Mouse (Mus musculus): Measurements from ENCODE around the gene Gm10181.
"Not testable (repeated sequence)": the region's sequence is repeated elsewhere in the genome, so short reads cannot be mapped to it uniquely, and the experiment has no call there.

The Gm10181 gene

DNA sequence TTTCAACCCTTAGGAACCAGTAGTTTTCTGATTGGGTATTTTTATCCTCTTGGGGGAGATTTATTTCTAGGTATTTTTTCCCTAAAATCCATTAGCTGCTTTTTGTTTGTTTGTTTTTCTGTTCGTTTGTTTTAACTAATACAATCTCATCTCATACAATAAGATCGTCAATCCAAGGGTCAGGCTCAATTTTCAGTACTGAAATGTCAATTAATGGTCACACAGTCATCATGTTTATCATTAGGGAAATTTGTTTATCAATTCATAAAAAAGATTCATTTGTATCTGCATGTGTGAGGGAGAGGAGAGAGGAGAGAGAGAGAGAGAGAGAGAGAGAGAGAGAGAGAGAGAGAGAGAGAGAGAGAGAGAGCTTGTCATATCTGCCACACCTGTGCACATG lies at the start of gene Gm10181:
Gene Gm10181 (plus strand): TSS at position 301 of the 400 bp plus-strand sequence.
- no peak for DNase-seq (ENCODE audit: low spot score in 2 of 2)

DNA sequence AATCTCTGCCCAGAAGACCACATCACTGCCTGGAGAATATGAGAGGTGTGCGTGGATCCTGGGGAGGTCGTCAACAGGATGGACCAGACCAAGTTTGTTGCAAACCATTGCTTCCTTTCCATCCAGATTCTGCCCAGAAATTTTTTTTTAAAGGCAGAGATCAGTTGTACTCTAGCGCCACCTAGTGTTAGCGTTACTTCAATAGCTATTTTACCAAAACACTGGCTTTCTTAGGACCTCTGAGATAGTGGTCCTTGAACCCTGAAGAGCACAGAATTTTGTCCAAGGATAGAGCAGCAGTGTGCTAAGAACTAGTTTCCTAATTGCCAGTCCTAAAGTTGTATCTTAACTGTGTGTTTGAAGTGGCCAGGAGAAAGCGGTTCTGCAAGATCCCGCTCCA lies 47.6 kb upstream of the Gm10181 start:
- no peak for DNase-seq (ENCODE audit: low spot score in 2 of 2)

DNA sequence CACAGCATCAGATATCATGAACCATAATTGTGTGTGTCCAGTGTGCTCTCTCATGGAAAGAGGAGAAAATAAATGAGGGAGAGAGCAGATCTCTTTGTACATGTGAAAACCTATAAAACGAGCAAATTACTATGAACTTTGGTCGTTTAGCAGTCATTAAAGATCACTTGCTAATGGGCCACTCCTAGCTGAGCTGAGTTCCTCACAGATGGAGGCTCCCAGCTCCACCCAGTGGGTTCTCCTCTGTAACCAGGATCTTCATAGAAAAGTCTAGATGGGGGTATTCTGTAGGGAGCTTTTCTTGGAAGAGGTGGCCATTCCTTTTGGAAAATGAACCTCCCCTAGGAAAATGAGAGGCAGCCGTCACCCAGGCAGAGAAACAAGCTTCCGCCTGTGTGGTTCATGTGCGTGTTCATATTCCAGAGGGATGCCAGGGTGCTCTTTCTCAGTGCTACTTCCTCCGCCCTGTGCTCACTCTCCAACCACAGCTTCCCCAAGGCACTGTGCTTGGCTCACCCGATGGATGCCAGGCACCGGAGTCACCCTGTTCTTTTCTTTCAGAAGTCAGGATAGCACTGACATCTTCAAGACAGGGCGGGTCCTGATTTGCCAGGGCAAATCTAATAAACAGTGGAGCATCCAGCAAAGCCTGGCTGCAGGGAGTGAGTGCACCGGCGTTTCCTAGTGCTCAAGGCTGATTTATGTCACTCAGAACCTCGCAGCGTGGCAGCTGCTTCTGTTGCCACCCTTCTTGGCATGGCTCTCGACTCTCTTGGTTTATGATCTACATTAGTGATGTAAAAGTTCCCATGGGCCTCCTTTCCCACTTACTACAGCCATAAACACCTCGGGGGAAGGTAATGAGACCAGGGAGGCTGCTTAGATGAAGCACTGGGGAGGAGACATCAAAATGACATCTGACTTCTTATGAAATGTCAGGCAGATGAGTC lies 46.8 kb upstream of the Gm10181 start:
- DNase-seq (ENCODE audit: low spot score in 2 of 2) = no peak

DNA sequence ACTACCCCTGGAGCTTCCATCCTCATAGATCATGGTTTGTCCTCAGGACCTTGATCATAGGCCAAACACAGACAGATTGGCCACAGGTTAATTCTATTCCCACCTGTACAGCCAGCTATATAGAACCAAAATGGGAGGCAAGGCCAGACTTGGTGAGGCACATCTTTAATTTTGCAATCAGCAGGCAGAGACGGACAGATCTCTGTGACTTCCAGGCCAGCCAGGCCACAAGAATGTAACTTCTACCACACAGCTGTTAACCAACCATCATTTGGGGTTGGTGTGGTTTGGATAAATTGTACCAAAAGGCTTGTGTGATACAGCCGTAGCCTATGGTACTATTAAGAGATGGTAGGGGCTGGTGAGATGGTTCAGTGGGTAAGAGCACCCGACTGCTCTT lies 44.9 kb upstream of the Gm10181 start:
- DNase-seq (ENCODE audit: low spot score in 2 of 2) = no peak

DNA sequence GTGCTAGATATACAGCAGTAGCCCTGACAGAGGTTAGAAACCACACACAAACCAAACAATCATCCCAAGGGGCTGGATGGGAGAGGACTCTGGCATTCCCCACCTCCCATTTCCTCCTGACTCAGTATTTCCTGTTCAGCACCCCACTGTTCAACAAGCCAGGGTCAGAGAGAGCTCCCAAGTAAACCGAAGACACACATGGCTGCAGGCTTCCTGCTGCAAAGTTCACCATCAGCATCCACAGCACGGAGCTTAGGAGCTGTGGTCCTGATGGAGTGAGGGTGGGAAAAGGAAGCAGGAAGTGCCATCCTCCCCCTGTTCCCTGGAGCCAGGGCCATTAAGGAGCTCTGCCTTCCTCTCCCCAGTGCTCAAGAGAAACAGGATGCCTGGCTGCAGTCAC lies 40.9 kb upstream of the Gm10181 start:
- DNase-seq (ENCODE audit: low spot score in 2 of 2) = no peak

DNA sequence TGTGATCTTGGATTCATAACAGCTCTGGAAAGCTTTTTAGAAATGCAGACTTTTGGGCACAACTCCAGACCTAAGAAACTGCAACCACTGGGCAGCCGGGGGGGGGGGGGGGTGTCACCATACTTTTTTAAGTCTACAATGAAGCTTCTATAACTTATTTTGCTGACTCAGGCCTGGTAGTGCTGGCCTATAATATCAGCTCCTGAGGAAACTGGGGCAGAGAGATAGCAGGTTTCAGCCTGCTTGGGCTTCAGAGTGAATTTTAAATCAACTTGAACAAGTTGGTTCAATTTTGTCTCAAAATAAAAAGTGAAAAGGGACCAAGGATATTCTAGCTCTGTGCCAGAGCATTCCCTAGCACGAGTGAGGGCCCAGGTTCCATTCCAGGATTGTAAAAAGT lies 40.3 kb upstream of the Gm10181 start:
- no peak for DNase-seq (ENCODE audit: low spot score in 2 of 2)

DNA sequence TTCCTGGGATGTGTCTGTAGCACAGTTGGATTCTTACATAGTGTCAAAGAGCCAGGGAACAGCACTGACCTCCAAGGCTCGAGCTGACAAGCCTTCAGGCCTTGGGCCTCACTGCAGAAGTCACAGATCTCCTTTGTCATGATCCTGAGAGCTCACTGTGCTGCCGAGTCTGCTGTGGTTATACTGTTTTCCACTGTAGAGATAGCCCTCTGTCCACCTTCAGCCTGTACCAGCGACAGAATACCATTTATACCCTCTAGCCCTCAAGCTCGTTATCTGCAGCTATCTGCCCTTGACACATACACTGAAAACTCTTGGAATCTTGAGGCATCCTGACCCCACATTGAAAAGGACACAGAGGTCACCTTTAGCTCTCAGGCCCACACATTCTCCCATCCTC lies 37.3 kb upstream of the Gm10181 start:
- DNase-seq (ENCODE audit: low spot score in 2 of 2) = no peak

DNA sequence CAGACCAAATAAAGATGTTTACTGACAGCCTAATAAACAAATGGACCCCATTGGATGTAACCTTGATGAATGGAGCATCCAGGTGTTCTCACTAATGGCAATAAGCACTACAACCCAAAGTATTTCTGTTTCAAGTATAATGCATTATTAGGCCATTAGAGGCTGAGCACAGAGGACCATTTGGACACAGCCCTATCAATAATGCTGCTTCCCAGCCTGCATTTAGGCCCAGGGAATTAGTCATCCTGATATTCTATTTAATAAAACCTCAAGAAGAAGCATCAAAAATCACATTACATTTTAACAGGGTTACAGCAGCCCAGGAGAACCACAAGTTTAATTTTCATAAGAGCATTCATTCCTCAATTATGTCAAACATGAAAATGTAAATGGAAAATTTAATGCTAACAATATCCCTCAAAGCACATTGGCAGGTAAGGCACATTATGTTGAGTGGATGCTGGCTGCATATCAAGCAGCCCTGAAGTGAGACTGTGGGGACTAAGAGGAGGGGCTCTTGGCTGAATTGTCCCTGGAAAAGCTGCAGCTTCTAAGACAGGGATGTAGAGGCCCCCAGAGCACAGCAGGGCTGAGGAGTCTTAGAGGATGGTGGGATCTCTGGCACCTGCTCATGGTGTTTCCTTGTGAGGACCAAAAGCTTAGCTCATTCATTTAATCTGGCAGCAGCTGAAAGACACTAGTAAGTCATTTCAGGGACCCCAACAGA lies 33.4 kb upstream of the Gm10181 start:
- DNase-seq (ENCODE audit: low spot score in 2 of 2) = no peak

DNA sequence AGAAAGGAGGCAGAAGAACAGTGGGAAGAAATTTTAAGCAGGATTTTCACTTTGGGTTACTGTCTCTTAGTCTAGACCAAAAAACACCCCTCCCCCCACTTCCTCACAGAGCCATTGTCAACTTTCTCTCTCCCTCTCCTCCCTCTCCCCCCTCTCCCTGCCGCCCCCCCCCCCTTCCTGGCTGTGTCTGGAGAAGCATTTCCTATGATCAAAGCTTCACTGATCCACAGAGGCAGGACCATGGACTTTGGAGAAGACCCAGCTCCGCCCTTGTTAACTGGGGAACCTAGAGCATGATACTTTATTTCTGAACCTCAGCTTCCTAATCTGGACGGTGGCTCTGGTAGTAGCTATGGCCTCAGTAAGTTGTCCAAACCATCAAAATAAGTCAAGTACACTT lies 30.5 kb upstream of the Gm10181 start:
- DNase-seq (ENCODE audit: low spot score in 2 of 2) = no peak

DNA sequence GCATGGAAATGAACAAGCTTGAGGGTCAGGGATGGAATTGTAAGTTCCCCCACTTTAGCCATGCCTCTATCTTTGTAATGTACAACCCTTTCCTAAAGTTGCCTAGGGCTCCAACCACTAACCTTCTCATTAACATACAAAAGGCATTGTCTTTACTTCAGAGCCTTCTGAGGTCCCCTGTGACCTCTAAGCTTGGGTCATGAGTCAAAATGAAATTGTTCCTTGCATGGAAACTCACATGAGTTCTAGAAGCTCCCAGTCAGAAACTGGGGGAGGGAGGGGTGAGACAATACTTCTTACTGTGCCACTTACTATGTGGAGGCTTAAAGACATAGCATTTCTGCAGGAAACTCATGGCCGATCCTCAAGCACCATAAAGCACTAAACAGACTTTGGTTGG lies 16.6 kb upstream of the Gm10181 start:
- DNase-seq (ENCODE audit: low spot score in 2 of 2) = no peak

DNA sequence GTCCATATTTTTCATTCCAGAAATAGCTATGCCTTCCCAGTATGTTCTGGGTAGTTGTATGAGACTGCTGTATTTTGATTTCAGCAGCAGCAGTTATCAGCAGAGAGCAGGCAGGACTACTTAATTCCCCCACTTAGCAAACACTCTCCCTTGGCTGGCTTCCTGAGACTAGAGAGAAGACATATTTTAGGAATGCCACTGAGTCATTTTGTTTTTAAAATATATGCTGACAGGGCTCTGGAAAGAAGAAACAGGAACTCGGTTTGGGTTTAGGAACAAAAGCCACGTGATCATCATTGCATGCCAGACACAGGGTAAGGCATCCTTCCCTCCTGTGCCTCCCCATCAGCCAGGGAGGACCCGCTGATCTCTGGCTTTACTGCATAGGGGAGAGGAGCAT lies 13.2 kb upstream of the Gm10181 start:
- peak; percentile 13 to 26 for DNase-seq (ENCODE audit: low spot score in 2 of 2)

DNA sequence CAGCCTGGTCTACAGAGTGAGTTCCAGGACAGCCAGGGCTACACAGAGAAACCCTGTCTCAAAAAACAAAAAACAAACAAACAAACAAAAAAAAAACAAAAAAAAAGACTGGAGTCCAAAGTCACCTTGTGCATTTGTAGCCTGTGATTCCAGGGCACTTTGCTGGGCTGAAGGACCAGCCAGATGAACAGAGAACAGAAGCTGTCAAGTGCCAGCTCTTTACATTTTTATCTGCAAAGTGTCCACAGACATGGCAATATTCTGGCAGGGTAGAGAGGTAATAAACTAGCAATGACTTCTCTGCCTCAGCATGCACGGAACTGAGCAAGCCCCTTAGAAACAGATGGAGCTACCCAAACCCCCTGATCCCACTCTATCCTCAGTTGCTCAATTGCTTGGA lies 12.7 kb upstream of the Gm10181 start:
- DNase-seq (ENCODE audit: low spot score in 2 of 2) = no peak

DNA sequence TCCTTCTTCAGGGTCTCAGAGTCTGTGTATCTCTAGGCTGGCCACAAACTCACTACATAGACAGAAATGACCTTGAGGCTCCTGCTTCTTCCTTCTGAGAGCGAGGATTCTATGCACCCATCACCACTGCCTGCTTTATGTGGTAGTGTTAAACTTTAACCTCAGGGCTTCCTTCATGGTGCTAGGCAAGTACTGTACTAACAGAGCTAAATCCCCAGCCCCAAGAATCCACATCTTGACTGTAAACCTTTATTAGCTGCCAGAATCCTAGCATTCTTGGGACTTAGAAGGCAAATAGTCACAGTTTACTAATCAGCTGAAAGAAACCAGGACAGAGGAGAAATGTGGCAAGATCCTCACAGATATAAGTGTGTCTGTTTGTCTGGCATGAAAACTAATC lies 1.6 kb downstream of the Gm10181 start:
- no peak for DNase-seq (ENCODE audit: low spot score in 2 of 2)

DNA sequence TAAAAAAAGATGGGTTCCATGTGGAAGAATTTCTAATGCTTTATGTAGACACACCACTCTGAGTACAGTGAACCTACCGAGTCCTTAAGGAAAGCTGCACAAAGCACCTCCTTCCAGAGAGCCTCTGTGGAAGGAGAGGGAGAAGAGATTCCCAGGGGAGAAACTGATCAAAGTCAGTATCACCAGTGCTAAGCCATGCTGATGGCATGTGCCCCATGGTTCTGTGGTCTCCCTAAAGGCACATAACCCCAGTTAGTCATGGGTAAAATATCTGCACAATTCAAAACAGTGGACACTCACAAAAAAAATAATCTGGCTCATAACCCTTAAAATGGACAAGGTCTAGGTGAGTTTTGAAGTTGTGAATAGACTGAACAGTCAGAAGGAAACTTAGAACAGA lies 13.7 kb downstream of the Gm10181 start:
- no peak for DNase-seq (ENCODE audit: low spot score in 2 of 2)

DNA sequence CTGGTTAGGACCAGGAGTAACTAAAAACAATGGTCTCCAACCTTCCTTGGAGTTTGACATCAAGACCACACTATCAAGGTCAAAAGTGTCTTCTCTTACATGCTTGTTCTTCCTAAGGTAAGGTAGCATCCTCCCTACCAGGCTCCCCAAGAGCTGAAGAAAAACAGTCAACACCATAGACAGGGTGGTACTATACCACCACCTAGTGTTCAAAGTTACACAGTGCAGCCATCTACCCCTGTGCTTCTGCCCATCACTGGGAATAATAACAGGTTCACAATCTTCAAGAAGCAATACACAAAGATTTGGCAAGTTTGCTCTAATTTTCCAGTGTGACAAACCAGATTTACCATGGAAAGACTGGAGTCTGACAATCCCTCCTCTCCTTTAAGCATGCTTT lies 15.4 kb downstream of the Gm10181 start:
- peak in 1 of 2 experiments; percentile 41 for DNase-seq (ENCODE audit: low spot score in 2 of 2)

DNA sequence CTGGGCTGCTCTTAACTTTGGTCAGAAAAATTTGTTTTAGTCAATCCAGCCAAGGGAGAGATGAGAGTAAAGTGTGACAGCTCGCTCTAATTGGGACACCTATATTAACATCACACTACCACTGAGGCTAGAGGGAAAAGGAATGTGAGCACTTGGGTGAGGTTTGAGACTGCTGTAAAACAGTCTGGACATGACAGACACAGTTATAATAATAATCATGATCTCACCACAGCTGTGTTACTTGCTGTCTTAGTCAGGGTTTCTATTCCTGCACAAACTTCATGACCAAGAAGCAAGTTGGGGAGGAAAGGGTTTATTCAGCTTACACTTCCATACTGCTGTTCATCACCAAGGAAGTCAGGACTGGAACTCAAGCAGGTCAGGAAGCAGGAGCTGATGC lies 34.4 kb downstream of the Gm10181 start:
- DNase-seq (ENCODE audit: low spot score in 2 of 2) = not testable (repeated sequence)

DNA sequence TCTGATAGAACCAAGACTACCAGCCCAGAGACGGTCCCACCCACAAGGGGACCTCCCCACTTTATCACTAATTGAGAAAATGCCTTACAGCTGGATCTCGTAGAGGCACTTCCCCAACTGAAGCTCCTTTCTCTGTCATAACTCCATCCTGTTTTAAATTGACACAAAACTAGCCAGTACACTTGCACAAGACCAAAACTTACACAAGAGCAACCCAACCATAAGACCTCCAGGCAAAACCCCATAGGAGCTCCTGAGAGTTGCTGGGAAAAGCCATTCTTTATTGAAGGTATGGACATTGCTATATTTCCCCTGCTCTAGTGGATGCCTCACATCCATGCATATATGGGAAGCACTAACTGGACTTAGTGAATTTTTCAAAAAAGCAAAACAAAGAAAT lies 34.8 kb downstream of the Gm10181 start:
- DNase-seq (ENCODE audit: low spot score in 2 of 2) = no peak

DNA sequence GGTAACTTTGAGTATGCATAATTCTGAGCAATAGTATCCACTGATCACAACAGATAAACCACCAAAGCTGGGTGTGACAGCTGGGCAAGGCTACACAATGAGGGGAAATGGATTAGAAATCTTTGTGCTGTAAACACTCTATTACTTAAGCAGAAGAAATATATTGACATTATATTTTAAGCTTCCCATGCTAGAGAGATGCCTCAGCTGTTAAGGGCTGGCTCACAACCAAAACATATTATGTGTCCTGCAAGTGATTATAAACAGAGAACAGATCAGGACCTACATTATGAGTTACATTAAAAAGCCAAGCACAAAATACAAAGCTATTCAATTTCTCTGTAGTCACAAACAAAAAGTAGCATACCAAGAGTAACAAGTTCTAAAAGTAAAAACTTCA lies 43.0 kb downstream of the Gm10181 start:
- DNase-seq (ENCODE audit: low spot score in 2 of 2) = no peak

DNA sequence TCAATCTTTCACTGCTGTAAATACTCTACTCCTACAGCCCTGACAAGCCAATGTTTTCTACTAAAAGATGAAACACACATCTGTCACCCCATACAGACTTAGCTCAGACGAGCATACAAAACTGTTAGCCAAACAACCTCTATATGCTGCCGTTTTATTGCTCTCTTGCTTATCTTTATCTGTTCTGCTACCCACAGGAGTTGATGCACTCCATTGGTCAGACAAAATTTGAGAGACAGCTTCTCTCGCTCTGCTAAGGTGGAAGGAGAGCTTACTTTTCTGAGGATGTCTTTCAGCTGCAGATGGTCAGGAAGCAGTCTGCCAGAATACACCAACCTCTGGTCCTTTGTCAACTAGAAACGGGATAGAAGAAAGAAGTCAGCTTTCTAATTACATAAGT lies 43.7 kb downstream of the Gm10181 start:
- no peak for DNase-seq (ENCODE audit: low spot score in 2 of 2)

DNA sequence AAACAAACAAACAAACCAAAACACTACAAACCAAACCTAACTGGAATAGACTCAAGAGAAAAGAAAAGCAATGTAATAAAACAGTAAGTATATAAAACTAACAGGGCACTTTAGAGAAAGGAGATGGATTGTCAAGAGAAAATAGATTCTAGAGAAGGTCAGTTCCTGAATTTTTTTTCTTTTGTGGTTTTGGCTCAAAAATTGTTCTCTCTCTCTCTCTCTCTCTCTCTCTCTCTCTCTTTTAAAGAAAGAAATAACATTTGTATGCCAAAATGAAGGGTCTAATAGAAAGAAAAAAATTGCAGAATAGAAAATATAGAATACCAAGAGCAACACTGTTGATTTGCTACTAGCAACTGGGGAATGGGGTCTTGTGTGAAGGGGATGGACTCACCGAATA lies 49.7 kb downstream of the Gm10181 start:
- DNase-seq (ENCODE audit: low spot score in 2 of 2) = no peak

Data from right cerebral cortex, postnatal 36 days (tissue).